Mouse (Mus musculus) forebrain, embryonic 10.5 days (tissue): ENCODE data around the gene Gstk1. TPM values are rescaled to one million over a fixed set of nuclear protein-coding genes. Genes with fewer than 3 reads are reported as not detected.
A peak's percentile ranks its signal among the peaks of the same experiment; 100 is the strongest.

Experiments
- DNase-seq: peaks from one replicate; pipeline ENCODE4 v3.0.0-alpha.2; 2017; ENCODE audit warnings: low spot score; ENCODE audit errors: extremely low spot score
- H3K27ac ChIP-seq: fragments of 300-500 bp; sonication (generic); 2 replicates; pipeline ENCODE4 v1.5.1; 2016; ENCODE audit warnings: mild to moderate bottlenecking
- H3K27me3 ChIP-seq: fragments of 300-500 bp; sonication (generic); 2 replicates; pipeline ENCODE4 v1.6.1; 2016; ENCODE audit warnings: mild to moderate bottlenecking; ENCODE audit not compliant: poor library complexity, severe bottlenecking
- H3K36me3 ChIP-seq: fragments of 300-500 bp; sonication (generic); replicated peaks from 2 replicates; pipeline ENCODE4 v1.6.1; 2016; ENCODE audit warnings: mild to moderate bottlenecking, moderate library complexity
- H3K4me1 ChIP-seq: fragments of 300-500 bp; sonication (generic); 2 replicates; pipeline ENCODE4 v1.6.1; 2016
- H3K4me3 ChIP-seq: fragments of 300-500 bp; sonication (generic); 2 replicates; pipeline ENCODE4 v1.5.1; 2016; ENCODE audit warnings: mild to moderate bottlenecking, moderate library complexity
- H3K9me3 ChIP-seq: fragments of 300-500 bp; sonication (generic); 2 replicates; pipeline ENCODE4 v1.6.1; 2016; ENCODE audit warnings: mild to moderate bottlenecking, moderate library complexity
- WGBS: fragments of 180-500 bp; shearing (Covaris S2); methylation state at CpG from one replicate; pipeline ENCODE4 v1.1.7; 2016; 5-methylcytosine and 5-hydroxymethylcytosine counted together
- polyA plus RNA-seq: library from polyadenylated mRNA; unstranded; fragments of >200 nt; fragmentation: Nextera tagmentation; extraction: Ambion mirVana; gene quantifications from 2 replicates; pipeline ENCODE4 v1.2.1, GENCODE M21; 2016

Gstk1 gene
- polyA plus RNA-seq, 1 experiment from 2014 or later = 18.3 TPM

GRCm38 (mm10) chr6:42247981-42248380 is 2.2 kb downstream of the Gstk1 start:
- peaks cover 22% of the 10 kb centered on the region for H3K27me3 ChIP-seq
- WGBS = 86% methylated on average over 1 of the region's 1 CpGs
- DNase-seq = no peak
- no peaks in the 10 kb centered on the region for H3K9me3 ChIP-seq
- no peaks in the 10 kb centered on the region for H3K36me3 ChIP-seq
- no peak overlapping the region for H3K27ac ChIP-seq
- H3K4me3 ChIP-seq = no peak overlapping the region
- H3K4me1 ChIP-seq = peaks cover 13% of the 10 kb centered on the region

- peaks cover 13% of the 10 kb centered on the region for H3K27me3 ChIP-seq
- H3K9me3 ChIP-seq = no peaks in the 10 kb centered on the region
- DNase-seq = no peak
- H3K4me1 ChIP-seq = no peaks in the 10 kb centered on the region
- H3K27ac ChIP-seq = no peak overlapping the region
- H3K4me3 ChIP-seq = no peak overlapping the region
- H3K36me3 ChIP-seq = no peaks in the 10 kb centered on the region
- WGBS = 85% methylated on average over 4 of the region's 4 CpGs
Measured at GRCm38 (mm10) chr6:42251791-42252190, 6.1 kb downstream of the Gstk1 start.

GRCm38 (mm10) chr6:42253103-42253502 is 7.4 kb downstream of the Gstk1 start:
- H3K27ac ChIP-seq = no peak overlapping the region
- no peak for DNase-seq
- H3K4me1 ChIP-seq = no peaks in the 10 kb centered on the region
- no peaks in the 10 kb centered on the region for H3K36me3 ChIP-seq
- H3K4me3 ChIP-seq = no peak overlapping the region
- no peaks in the 10 kb centered on the region for H3K9me3 ChIP-seq
- H3K27me3 ChIP-seq = no peaks in the 10 kb centered on the region
- 80% methylated on average over 2 of the region's 2 CpGs for WGBS

GRCm38 (mm10) chr6:42257303-42257863 is 11.6 kb downstream of the Gstk1 start:
- peak; percentile 58 for DNase-seq
- Histone ChIP-seq H3K4me1 (peaks cover 10% of the 10 kb centered on the region), H3K27me3 (peaks cover 10% of the 10 kb centered on the region; the same call in 1 of the 2 replicates), H3K36me3 (no peaks in the 10 kb centered on the region), H3K9me3 (no peaks in the 10 kb centered on the region), H3K4me3 (no peak overlapping the region), H3K27ac (no peak overlapping the region)
- 19% methylated on average over 11 of the region's 11 CpGs for WGBS

GRCm38 (mm10) chr6:42260430-42260829 is 14.7 kb downstream of the Gstk1 start:
- Histone ChIP-seq H3K9me3 (no peaks in the 10 kb centered on the region), H3K4me1 (peaks cover 15% of the 10 kb centered on the region), H3K4me3 (no peak overlapping the region), H3K27me3 (peaks cover 18% of the 10 kb centered on the region; the same call in 1 of the 2 replicates), H3K27ac (no peak overlapping the region), H3K36me3 (no peaks in the 10 kb centered on the region)
- 82% methylated on average over 6 of the region's 6 CpGs for WGBS
- DNase-seq = no peak

- no peak for DNase-seq
- WGBS = 18% methylated on average over 20 of the region's 20 CpGs
- Histone ChIP-seq H3K4me3 (peak within 1 kb of the TSS; percentile 26), H3K27me3 (peaks cover 18% of the 10 kb centered on the region; the same call in 1 of the 2 replicates), H3K9me3 (no peaks in the 10 kb centered on the region), H3K4me1 (peaks cover 21% of the 10 kb centered on the region), H3K36me3 (no peaks in the 10 kb centered on the region), H3K27ac (no peak within 1 kb of the TSS)
Measured at GRCm38 (mm10) chr6:42261524-42262170, 15.9 kb downstream of the Gstk1 start, which contains the start of gene Tmem139. Gene Tmem139 (plus strand): TSS chr6:42261970.

- Histone ChIP-seq H3K9me3 (no peaks in the 10 kb centered on the region), H3K4me1 (peaks cover 31% of the 10 kb centered on the region), H3K27ac (peak within 1 kb of the TSS; percentile 98), H3K27me3 (peaks cover 18% of the 10 kb centered on the region; the same call in 1 of the 2 replicates), H3K4me3 (peak within 1 kb of the TSS; percentile 85), H3K36me3 (peaks cover 27% of the 10 kb centered on the region)
- 1% methylated on average over 51 of the region's 51 CpGs for WGBS
- DNase-seq = peak; percentile 98
Measured at GRCm38 (mm10) chr6:42264626-42265312, 19.0 kb downstream of the Gstk1 start, which contains the start of gene Casp2. Gene Casp2 (plus strand): TSS chr6:42264985.

GRCm38 (mm10) chr6:42265391-42266330 is 19.9 kb downstream of the Gstk1 start:
- peak overlapping the region; percentile 85 for H3K4me3 ChIP-seq
- 1% methylated on average over 21 of the region's 21 CpGs for WGBS
- DNase-seq = no peak

GRCm38 (mm10) chr6:42270817-42271216 is 25.1 kb downstream of the Gstk1 start:
- H3K9me3 ChIP-seq = no peaks in the 10 kb centered on the region
- no peak overlapping the region for H3K27ac ChIP-seq
- H3K36me3 ChIP-seq = peaks cover 88% of the 10 kb centered on the region
- H3K27me3 ChIP-seq = no peaks in the 10 kb centered on the region
- H3K4me1 ChIP-seq = peaks cover 16% of the 10 kb centered on the region
- H3K4me3 ChIP-seq = no peak overlapping the region
- DNase-seq = no peak

More at GRCm38 (mm10) chr6:42265391-42266330, 19.9 kb downstream of the Gstk1 start:
- no peaks in the 10 kb centered on the region for H3K9me3 ChIP-seq
- peaks cover 36% of the 10 kb centered on the region for H3K36me3 ChIP-seq
- peak overlapping the region; percentile 98 for H3K27ac ChIP-seq
- peaks cover 18% of the 10 kb centered on the region; the same call in 1 of the 2 replicates for H3K27me3 ChIP-seq
- peaks cover 31% of the 10 kb centered on the region for H3K4me1 ChIP-seq

GRCm38 (mm10) chr6:42276151-42276550 is 30.4 kb downstream of the Gstk1 start:
- Histone ChIP-seq H3K27me3 (no peaks in the 10 kb centered on the region), H3K36me3 (peaks cover 100% of the 10 kb centered on the region), H3K27ac (no peak overlapping the region), H3K4me1 (no peaks in the 10 kb centered on the region), H3K9me3 (no peaks in the 10 kb centered on the region), H3K4me3 (no peak overlapping the region)
- WGBS = 94% methylated on average over 2 of the region's 2 CpGs
- no peak for DNase-seq

GRCm38 (mm10) chr6:42282865-42283528 is 37.3 kb downstream of the Gstk1 start:
- no peak for DNase-seq
- Histone ChIP-seq H3K27ac (no peak overlapping the region), H3K4me3 (no peak overlapping the region), H3K36me3 (peaks cover 91% of the 10 kb centered on the region), H3K9me3 (no peaks in the 10 kb centered on the region), H3K27me3 (no peaks in the 10 kb centered on the region), H3K4me1 (no peaks in the 10 kb centered on the region)
- 88% methylated on average over 5 of the region's 5 CpGs for WGBS

GRCm38 (mm10) chr6:42286448-42286847 is 40.7 kb downstream of the Gstk1 start, which contains the start of gene Clcn1:
Gene Clcn1 (plus strand): TSS chr6:42286685.
- H3K27ac ChIP-seq = no peak within 1 kb of the TSS
- H3K27me3 ChIP-seq = no peaks in the 10 kb centered on the region
- peaks cover 74% of the 10 kb centered on the region for H3K36me3 ChIP-seq
- no peak within 1 kb of the TSS for H3K4me3 ChIP-seq
- DNase-seq = no peak
- 96% methylated on average over 5 of the region's 5 CpGs for WGBS
- H3K9me3 ChIP-seq = no peaks in the 10 kb centered on the region
- H3K4me1 ChIP-seq = no peaks in the 10 kb centered on the region
